Mouse (Mus musculus) spleen, postnatal 14 days (tissue): Measurements from ENCODE around the gene Smo.

Experiments used
- DNase-seq, 2 experiments: peaks; one replicate each; pipeline ENCODE4 v3.0.0; 2021 to 2022; ENCODE audit warnings: low spot score in 2 of 2

Smo gene

DNA sequence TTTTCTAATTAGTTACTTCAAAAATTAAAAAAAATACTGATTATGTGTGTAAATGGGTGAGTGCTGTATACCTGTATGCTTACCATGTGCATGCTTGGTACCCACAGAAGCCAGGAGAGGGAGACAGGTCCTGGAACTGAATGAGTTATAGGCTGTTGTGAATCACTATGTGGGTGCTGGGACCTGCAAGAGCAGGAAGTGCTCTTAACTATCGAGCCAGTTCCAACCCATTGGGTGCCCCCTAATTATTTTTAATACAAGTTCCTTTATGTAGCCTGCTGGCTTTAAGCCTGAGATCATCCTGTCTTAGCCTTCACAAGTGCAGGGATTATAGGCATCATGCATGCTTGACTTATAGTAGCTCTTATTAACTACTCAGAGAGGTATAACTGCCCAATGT lies 38.9 kb downstream of the Smo start:
- DNase-seq: no peak

- DNase-seq: no peak
Measured at GRCm38 (mm10) chr6:29775609-29776008, 40.3 kb downstream of the Smo start.

DNA sequence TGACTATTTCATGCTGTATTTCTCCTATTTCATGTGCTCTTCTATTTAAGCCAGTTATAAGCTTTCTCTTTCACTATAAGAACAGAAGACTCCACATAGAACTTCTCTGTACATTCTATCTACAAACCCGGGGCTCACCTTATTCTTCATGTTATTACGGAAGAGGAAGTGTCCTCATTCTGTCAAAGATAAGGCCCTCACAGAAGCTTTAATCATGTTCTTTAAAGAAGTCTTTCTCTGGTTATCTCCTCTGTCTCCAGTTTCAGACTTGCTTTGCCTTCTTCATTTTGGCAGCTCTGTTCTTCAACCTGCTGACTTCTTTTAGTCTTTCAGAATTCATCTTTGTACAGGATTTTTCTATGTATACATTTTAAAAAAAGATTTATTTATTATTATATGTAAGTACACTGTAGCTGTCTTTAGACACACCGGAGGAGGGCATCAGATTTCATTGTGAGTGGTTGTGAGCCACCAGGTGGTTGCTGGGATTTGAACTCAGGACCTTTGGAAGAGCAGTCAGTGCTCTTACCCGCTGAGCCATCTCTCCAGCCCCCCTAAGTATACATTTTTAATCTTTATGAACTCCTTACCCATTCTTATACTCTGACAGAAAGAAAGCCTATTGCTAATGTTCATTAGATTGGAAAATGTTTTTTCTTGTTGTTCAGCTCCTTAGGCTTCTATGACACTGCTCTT lies 41.4 kb downstream of the Smo start:
- DNase-seq: no peak

- DNase-seq: no peak
Measured at GRCm38 (mm10) chr6:29777238-29777555, 41.9 kb downstream of the Smo start.

GRCm38 (mm10) chr6:29780082-29780481 lies 44.8 kb downstream of the Smo start:
- no peak for DNase-seq

DNA sequence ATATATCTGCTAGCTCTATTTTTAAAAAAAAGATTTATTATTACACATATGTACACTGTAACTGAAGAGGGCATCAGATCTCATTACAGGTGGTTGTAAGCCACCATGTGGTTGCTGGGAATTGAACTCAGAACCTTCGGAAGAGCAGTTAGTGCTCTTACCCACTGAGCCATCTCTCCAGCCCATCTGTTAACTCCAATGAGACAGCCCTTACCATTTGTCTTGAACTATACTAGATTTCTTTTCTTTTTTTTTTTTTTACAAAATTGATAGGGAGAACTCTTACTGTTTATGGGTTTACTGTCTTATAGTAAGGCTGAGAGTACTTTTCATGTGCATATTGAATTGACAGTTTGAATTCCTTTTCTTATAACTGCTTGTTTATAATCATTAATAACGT lies 45.3 kb downstream of the Smo start:
- no peak for DNase-seq

- DNase-seq: no peak
Measured at GRCm38 (mm10) chr6:29782239-29782638, 46.9 kb downstream of the Smo start.

- DNase-seq: no peak
Measured at GRCm38 (mm10) chr6:29783960-29784359, 48.7 kb downstream of the Smo start.

- DNase-seq: no peak
Measured at GRCm38 (mm10) chr6:29784413-29785021, 49.2 kb downstream of the Smo start.

GRCm38 (mm10) chr6:29785759-29786158 lies 50.5 kb downstream of the Smo start:
- DNase-seq: no peak

DNA sequence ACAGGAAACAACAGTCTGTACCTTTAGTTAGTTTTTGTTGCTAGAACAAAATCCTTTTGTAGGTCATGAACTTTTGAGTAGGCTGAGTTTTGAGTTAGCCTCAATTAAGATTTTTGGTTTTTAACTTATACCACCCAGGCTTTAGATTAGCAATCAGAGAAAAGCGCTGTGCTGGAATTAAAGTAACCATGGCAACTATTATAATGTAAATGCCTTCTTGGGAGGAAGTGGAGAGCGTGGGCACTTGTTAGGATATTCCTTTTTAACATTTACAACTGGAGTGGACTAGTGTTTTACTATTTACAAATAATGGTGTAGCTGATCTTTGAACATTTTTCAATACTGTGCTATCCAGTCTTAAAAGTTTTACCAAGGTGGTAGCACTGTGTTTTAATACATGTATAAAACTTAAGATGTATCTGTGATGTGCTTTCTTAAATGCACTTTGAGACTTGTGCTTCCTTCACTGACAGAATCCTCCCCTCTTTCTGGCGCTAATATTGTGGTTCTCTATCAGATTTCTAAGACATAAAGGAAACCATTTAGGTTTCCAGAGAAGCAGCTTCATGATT lies 53.6 kb downstream of the Smo start:
- DNase-seq: no peak

DNA sequence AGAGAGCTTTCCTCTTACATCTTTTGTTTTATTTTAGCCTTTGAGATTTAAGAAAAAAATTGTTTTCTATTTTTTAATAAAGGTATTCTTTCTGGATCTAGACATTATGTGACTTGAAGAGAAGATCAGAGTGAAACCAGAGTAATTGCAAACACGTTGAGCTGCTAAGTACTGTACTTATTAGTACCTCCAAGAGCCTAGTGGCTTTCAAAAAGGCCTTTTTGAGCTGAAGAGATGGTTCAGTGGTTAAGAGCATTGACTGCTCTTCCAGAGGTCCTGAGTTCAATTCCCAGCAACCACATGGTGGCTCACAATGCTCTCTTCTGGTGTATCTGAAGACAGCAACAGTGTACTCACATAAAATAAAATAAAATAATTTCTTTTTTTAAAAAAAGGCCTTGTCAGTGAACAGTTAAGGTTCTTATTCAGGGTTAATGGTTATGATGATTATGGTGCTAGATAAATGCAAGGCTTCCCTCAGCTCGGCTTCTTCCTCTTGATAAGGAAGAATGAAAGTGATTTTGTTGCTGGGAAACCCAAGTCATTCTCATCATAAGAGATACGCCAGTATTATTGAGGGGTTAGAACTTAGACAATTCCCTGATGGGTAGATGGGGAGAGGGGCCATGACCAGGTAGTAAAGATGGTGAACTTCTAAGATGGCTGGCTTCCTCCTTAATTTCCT lies 54.9 kb downstream of the Smo start:
- DNase-seq: no peak

DNA sequence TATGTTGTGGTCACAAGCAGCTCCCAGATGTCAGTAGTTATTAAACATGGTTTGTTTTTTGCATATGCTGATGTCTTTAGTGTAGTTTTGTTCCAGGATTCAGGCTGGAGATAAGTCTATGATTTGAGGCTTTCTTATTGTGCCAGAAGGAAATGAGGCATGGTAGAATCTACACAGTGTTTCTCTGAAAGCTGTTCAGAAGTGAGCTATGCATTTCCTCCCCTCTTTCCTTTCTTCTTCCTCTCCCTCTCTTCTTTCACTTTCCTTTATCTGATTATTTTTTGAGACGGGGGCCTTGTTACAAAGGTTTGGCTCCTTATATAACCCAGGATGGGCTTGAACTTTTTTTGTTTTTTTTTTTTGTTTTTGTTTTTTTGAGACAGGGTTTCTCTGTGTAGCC lies 58.2 kb downstream of the Smo start:
- no peak for DNase-seq

GRCm38 (mm10) chr6:29794582-29794981 lies 59.3 kb downstream of the Smo start:
- DNase-seq: no peak

- no peak for DNase-seq
Measured at GRCm38 (mm10) chr6:29802979-29803378, 67.7 kb downstream of the Smo start.

DNA sequence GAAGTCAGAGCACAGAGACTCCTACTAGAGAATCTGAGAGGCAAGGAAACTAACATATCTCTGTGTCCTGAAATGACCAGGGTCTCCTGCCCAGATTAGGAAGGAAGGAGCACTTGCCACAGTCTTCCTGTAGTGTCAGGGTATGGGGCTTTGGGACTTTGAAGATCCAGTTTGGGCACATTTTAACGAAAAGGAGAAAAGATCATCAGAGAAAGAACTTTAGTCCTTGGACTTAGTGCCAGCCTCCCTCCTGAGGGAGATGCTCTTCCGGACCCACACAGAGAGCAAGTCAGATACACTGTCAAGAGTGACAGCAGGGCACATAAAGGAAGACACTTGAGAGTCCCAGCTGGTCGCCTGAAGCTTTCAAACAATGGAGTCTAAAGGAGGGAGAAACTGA lies 68.7 kb downstream of the Smo start:
- no peak for DNase-seq

- no peak for DNase-seq
Measured at GRCm38 (mm10) chr6:29805381-29805780, 70.1 kb downstream of the Smo start.
